Mouse (Mus musculus): ENCODE results near the gene Stxbp1.

GRCm38 (mm10) chr2:32824181-32824580 lies 22.9 kb downstream of the Stxbp1 start:
- no peak for TF ChIP-seq CTCF (IDR thresholded peaks at IDR 0.05)
- no peak for TF ChIP-seq EP300 (IDR thresholded peaks at IDR 0.05)
